Mouse (Mus musculus) small intestine, adult 2 months (tissue): ENCODE results near the gene Ubl3. TPM values are rescaled to one million over a fixed set of nuclear protein-coding genes. Genes with fewer than 3 reads are reported as not detected.
A peak's percentile ranks its signal among the peaks of the same experiment; 100 is the strongest.

Source experiments
- H3K27ac ChIP-seq: fragments of 200-500 bp; 2 replicates; pipeline ENCODE4 v1.5.1; 2012; ENCODE audit warnings: low read depth, low read length, control low read depth, inconsistent platforms; ENCODE audit not compliant: insufficient read depth
- H3K27me3 ChIP-seq: fragments of 200-500 bp; 2 replicates; pipeline ENCODE4 v1.6.1; 2012; ENCODE audit warnings: mild to moderate bottlenecking, moderate library complexity, low read length, inconsistent platforms; ENCODE audit not compliant: control insufficient read depth, insufficient read depth
- H3K36me3 ChIP-seq: fragments of 200-500 bp; 2 replicates; pipeline ENCODE4 v1.6.1; 2012; ENCODE audit warnings: mild to moderate bottlenecking, low read length, control low read depth, inconsistent platforms; ENCODE audit not compliant: control insufficient read depth, insufficient read depth
- H3K4me1 ChIP-seq: fragments of 200-500 bp; 2 replicates; pipeline ENCODE4 v1.6.1; 2012; ENCODE audit warnings: low read length, inconsistent platforms, mixed read lengths; ENCODE audit not compliant: control insufficient read depth, insufficient read depth, insufficient read length
- H3K4me3 ChIP-seq: fragments of 200-500 bp; 2 replicates; pipeline ENCODE4 v1.5.1; 2012; ENCODE audit warnings: low read depth, mild to moderate bottlenecking, control low read depth, inconsistent platforms, low read length, moderate library complexity
- CTCF ChIP-seq: fragments of 200-500 bp; IDR thresholded peaks from 2 replicates; pipeline ENCODE4 v1.5.1; 2012; ENCODE audit warnings: low read depth, mild to moderate bottlenecking, control low read depth, inconsistent platforms, low read length, moderate library complexity, mixed read lengths; ENCODE audit not compliant: insufficient replicate concordance, insufficient read length; ENCODE audit errors: extremely low read depth
- POLR2A ChIP-seq: fragments of 200-500 bp; IDR thresholded peaks from 2 replicates; pipeline ENCODE4 v1.6.1; 2012; ENCODE audit warnings: low read depth, mild to moderate bottlenecking, control low read depth, inconsistent platforms, low read length, moderate library complexity
- WGBS: fragments of 180-500 bp; shearing (Covaris S2); methylation state at CpG from one replicate; pipeline ENCODE4 v1.1.7; 2018; 5-methylcytosine and 5-hydroxymethylcytosine counted together
- polyA plus RNA-seq: library from polyadenylated mRNA; depleted of rRNA; stranded (reverse); fragments of >200 nt; gene quantifications from 2 replicates; pipeline ENCODE4 v1.2.3, GENCODE M21; 2012; rRNA removed

The Ubl3 gene
- polyA plus RNA-seq, 1 experiment, result 68.2 TPM

DNA sequence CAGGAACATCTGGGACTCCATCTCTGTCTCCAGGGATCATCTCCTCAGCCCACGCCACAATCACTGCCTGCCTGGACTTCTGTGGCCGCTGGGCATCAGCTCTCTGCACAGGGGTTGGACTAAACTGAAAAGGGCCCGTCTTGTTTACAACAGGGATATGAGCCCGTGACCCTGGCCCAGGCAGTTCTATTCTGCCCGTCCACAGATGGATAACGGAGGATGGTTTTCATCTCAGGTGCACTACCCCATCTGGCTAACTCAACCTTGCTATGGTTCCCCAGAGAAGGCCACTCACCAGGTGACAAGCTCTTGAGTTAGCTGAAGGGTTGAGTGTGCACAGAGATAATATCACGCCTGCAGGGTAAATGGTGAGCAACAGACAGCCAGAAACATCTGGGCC lies 78.2 kb downstream of the Ubl3 start:
- H3K36me3 ChIP-seq, result no peaks in the 10 kb centered on the region
- no peaks in the 10 kb centered on the region for H3K27me3 ChIP-seq
- H3K27ac ChIP-seq, result no peak overlapping the region
- 73% methylated on average over 7 of the region's 7 CpGs for WGBS
- TF ChIP-seq CTCF (no peak), POLR2A (no peak)
- no peak overlapping the region for H3K4me3 ChIP-seq
- H3K4me1 ChIP-seq, result no peaks in the 10 kb centered on the region

GRCm38 (mm10) chr5:148468626-148469441 lies 83.8 kb downstream of the Ubl3 start:
- Histone ChIP-seq H3K4me1 (no peaks in the 10 kb centered on the region), H3K4me3 (no peak overlapping the region), H3K27ac (no peak overlapping the region), H3K27me3 (no peaks in the 10 kb centered on the region), H3K36me3 (no peaks in the 10 kb centered on the region)
- WGBS, result 48% methylated on average over 14 of the region's 14 CpGs
- no peak for TF ChIP-seq CTCF
- no peak for TF ChIP-seq POLR2A

GRCm38 (mm10) chr5:148466933-148467607 lies 85.5 kb downstream of the Ubl3 start:
- Histone ChIP-seq H3K27ac (no peak overlapping the region), H3K4me3 (no peak overlapping the region), H3K36me3 (no peaks in the 10 kb centered on the region), H3K4me1 (no peaks in the 10 kb centered on the region), H3K27me3 (no peaks in the 10 kb centered on the region)
- TF ChIP-seq POLR2A, result no peak
- TF ChIP-seq CTCF, result no peak
- 35% methylated on average over 8 of the region's 8 CpGs for WGBS

DNA sequence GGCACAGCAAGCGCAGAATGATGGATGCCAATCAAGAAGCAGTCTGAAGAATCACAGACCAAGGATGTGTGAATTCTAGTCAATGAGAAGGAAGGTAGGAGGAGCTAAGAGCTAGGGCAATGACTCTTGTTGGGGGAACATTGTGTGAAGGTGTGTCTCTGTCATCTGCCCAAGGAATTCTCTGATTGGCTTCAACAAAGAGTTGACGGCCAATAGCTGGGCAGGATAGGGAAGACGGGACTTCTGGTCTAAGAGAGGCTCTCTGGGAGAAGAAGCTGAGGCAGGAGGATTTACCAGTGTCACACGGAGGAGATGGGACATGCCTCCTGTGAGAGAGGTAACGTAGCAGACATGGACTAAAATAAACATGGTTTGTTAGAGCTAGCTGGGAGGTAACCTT lies 86.5 kb downstream of the Ubl3 start:
- 88% methylated on average over 5 of the region's 5 CpGs for WGBS
- TF ChIP-seq CTCF (no peak), POLR2A (no peak)
- no peak overlapping the region for H3K4me3 ChIP-seq

DNA sequence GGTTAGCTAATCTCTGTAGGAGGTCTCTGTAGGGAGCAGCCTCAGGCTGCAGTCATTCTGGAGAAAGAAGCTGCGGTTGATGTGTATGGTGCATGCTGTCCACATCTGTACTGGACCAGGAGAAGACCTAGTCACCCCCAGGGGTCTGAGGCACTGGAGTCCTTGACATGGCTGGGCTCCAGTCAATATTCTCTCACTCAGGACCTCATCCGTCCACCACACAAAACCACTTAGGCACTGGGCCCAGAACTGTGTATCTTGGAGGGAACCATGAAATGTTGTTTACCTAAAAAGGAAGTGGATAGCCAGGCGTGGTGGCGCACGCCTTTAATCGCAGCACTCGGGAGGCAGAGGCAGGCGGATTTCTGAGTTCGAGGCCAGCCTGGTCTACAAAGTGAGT lies 87.5 kb downstream of the Ubl3 start:
- Histone ChIP-seq H3K4me1 (no peaks in the 10 kb centered on the region), H3K27me3 (no peaks in the 10 kb centered on the region), H3K36me3 (no peaks in the 10 kb centered on the region), H3K4me3 (no peak overlapping the region), H3K27ac (peak overlapping the region; percentile 27; the same call in 1 of the 2 replicates)
- no peak for TF ChIP-seq CTCF
- 82% methylated on average over 9 of the region's 9 CpGs for WGBS

More for the DNA sequence above, 86.5 kb downstream of the Ubl3 start:
- no peaks in the 10 kb centered on the region for H3K36me3 ChIP-seq
- H3K27me3 ChIP-seq, result no peaks in the 10 kb centered on the region
- no peak overlapping the region for H3K27ac ChIP-seq
- no peaks in the 10 kb centered on the region for H3K4me1 ChIP-seq

- TF ChIP-seq CTCF (no peak), POLR2A (no peak)
- no peaks in the 10 kb centered on the region for H3K27me3 ChIP-seq
- peak overlapping the region; percentile 27; the same call in 1 of the 2 replicates for H3K27ac ChIP-seq
Observed at GRCm38 (mm10) chr5:148464489-148464888, 88.1 kb downstream of the Ubl3 start.

DNA sequence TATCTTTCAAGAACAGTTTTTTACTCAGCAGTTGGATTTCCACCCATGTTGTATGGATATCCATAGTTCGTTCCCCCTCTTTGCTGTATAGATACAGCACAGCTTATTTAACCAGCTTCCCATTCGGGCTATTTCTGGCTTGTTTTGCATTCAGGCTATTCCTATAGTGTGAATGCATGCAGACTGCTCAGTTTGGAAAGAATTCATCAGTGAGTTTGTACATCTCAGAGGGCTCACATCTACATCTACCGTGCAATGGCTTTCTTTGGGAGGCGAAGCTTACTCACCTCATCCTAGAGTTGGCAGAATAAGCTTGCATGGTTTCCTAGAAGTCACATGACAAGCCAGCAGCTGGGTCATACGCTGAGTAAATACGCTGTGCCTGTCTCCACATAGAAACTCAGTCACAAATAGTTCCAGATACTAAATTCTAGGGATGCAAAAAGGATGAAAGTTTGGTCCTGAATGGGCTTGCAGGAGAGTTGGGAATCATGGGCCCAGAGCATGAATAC lies 88.8 kb downstream of the Ubl3 start:
- WGBS, result 79% methylated on average over 6 of the region's 6 CpGs

More at GRCm38 (mm10) chr5:148464489-148464888, 88.1 kb downstream of the Ubl3 start:
- WGBS, result 51% methylated on average over 7 of the region's 7 CpGs
- Histone ChIP-seq H3K4me3 (no peak overlapping the region), H3K4me1 (no peaks in the 10 kb centered on the region), H3K36me3 (no peaks in the 10 kb centered on the region)

More for the DNA sequence above, 88.8 kb downstream of the Ubl3 start:
- Histone ChIP-seq H3K27me3 (no peaks in the 10 kb centered on the region), H3K27ac (no peak overlapping the region), H3K36me3 (no peaks in the 10 kb centered on the region), H3K4me3 (no peak overlapping the region), H3K4me1 (no peaks in the 10 kb centered on the region)
- TF ChIP-seq CTCF, result no peak

Other genes starting within 250 kb of the Ubl3 start
- gene Slc7a1, start 152.9 kb downstream of the Ubl3 start, polyA plus RNA-seq, result 6.3 and 7.4 TPM in 2 replicates